Mouse (Mus musculus): ENCODE data around the gene Hscb. TPM values are rescaled to one million over a fixed set of nuclear protein-coding genes. Genes with fewer than 3 reads are reported as not detected.
"Not testable (repeated sequence)": the region's sequence is repeated elsewhere in the genome, so short reads cannot be mapped to it uniquely, and the experiment has no call there.

Gene Hscb
- polyA plus RNA-seq, 1 experiment = 13.1 TPM

GRCm38 (mm10) chr5:110838016-110838415, 1.6 kb downstream of the Hscb start:
- DNase-seq (ENCODE audit: low read depth, low spot score) = not testable (repeated sequence)
- 78% methylated on average over 5 of the region's 5 CpGs for WGBS

GRCm38 (mm10) chr5:110835959-110836358, 3.6 kb downstream of the Hscb start:
- no peak for DNase-seq (ENCODE audit: low read depth, low spot score)
- WGBS = 24% methylated on average over 3 of the region's 3 CpGs

- 91% methylated on average over 5 of the region's 5 CpGs for WGBS
- no peak for DNase-seq (ENCODE audit: low read depth, low spot score)
Observed at GRCm38 (mm10) chr5:110831036-110831720, 8.4 kb downstream of the Hscb start.

GRCm38 (mm10) chr5:110827576-110827975, 12.0 kb downstream of the Hscb start:
- DNase-seq (ENCODE audit: low read depth, low spot score) = no peak
- 29% methylated on average over 5 of the region's 5 CpGs for WGBS

GRCm38 (mm10) chr5:110826781-110827495, 12.6 kb downstream of the Hscb start:
- DNase-seq (ENCODE audit: low read depth, low spot score) = peak; percentile 73
- WGBS = 21% methylated on average over 8 of the region's 8 CpGs

- DNase-seq (ENCODE audit: low read depth, low spot score) = no peak
- whole genome bisulfite sequencing = 34% methylated on average over 4 of the region's 4 CpGs
Observed at GRCm38 (mm10) chr5:110824421-110824820, 15.2 kb downstream of the Hscb start.

GRCm38 (mm10) chr5:110809667-110810325, 29.8 kb downstream of the Hscb start, which contains the start of gene Ulk1:
Gene Ulk1, minus strand, starts transcription at chr5:110810097.
- peak; percentile 95 for DNase-seq (ENCODE audit: low read depth, low spot score)
- under 1% methylated on average over 80 of the region's 80 CpGs for WGBS

- under 1% methylated on average over 27 of the region's 27 CpGs for whole genome bisulfite sequencing
- no peak for DNase-seq (ENCODE audit: low read depth, low spot score)
Observed at GRCm38 (mm10) chr5:110808821-110809666, 30.5 kb downstream of the Hscb start.

- WGBS = 0% methylated on average over 14 of the region's 14 CpGs
- DNase-seq (ENCODE audit: low read depth, low spot score) = no peak
Observed at GRCm38 (mm10) chr5:110808061-110808631, 31.4 kb downstream of the Hscb start.

GRCm38 (mm10) chr5:110807453-110807852, 32.1 kb downstream of the Hscb start:
- no peak for DNase-seq (ENCODE audit: low read depth, low spot score)
- WGBS = 82% methylated on average over 4 of the region's 4 CpGs

- 82% methylated on average over 1 of the region's 1 CpGs for WGBS
- DNase-seq (ENCODE audit: low read depth, low spot score) = no peak
Observed at GRCm38 (mm10) chr5:110806676-110807075, 32.9 kb downstream of the Hscb start.

GRCm38 (mm10) chr5:110806154-110806553, 33.4 kb downstream of the Hscb start:
- DNase-seq (ENCODE audit: low read depth, low spot score) = no peak
- WGBS = 78% methylated on average over 4 of the region's 4 CpGs

GRCm38 (mm10) chr5:110804012-110804743, 35.4 kb downstream of the Hscb start:
- 62% methylated on average over 7 of the region's 7 CpGs for WGBS
- no peak for DNase-seq (ENCODE audit: low read depth, low spot score)

GRCm38 (mm10) chr5:110802809-110803208, 36.8 kb downstream of the Hscb start:
- no peak for DNase-seq (ENCODE audit: low read depth, low spot score)

GRCm38 (mm10) chr5:110802186-110802585, 37.4 kb downstream of the Hscb start:
- DNase-seq (ENCODE audit: low read depth, low spot score) = no peak
- 72% methylated on average over 4 of the region's 4 CpGs for WGBS

- no peak for DNase-seq (ENCODE audit: low read depth, low spot score)
- 50% methylated on average over 3 of the region's 3 CpGs for WGBS
Observed at GRCm38 (mm10) chr5:110801036-110801624, 38.4 kb downstream of the Hscb start.

- WGBS = 40% methylated on average over 4 of the region's 4 CpGs
- no peak for DNase-seq (ENCODE audit: low read depth, low spot score)
Observed at GRCm38 (mm10) chr5:110797696-110798095, 41.9 kb downstream of the Hscb start.

GRCm38 (mm10) chr5:110794363-110794762, 45.2 kb downstream of the Hscb start:
- WGBS = 90% methylated on average over 7 of the region's 7 CpGs
- no peak for DNase-seq (ENCODE audit: low read depth, low spot score)
